23 mouse cellular contexts compared by ENCODE assay signal in genomic region chr11:15435806-15436205, GRCm38 (mm10).
DNase-seq lines count a peak whose midpoint lies in the region; ATAC-seq and TF ChIP-seq lines count a peak whose summit lies in the region.
"Had no signal": no experiment of that assay in that cellular context is flagged by ENCODE, and none has a peak within 500 bp of the region (broad histone marks: within the 10 kb centered on the region; RNA-seq: fewer than 3 reads in every experiment).

No protein-coding gene starts in this region.

- DNase-seq in ES-CJ7 (ENCODE audit: low read depth, low spot score) (peak; percentile 55), R1 (ENCODE audit: low read depth, low spot score) (peak; percentile 65)
- no peak for DNase-seq in layer of hippocampus, adult 9-10 months (ENCODE audit: low spot score)
- DNase-seq in left cerebral cortex, adult 2 months (ENCODE audit: extremely low spot score in 1 of 2, low spot score in 2 of 2): no peak
- DNase-seq: adrenal gland, adult 8-10 months; adrenal gland, postnatal 14 days; adrenal gland, postnatal 36 days; cerebellum, adult 11-12 months; cerebellum, adult 2 months; cerebellum, adult 9-10 months; cerebellum, postnatal 10 days; cerebellum, postnatal 25 days had no signal

- H3K27me3 ChIP-seq in kidney, embryonic 15.5 days: no peaks in the 10 kb centered on the region
- H3K27me3 ChIP-seq: embryonic facial prominence, embryonic 13.5 days; embryonic facial prominence, embryonic 15.5 days; forebrain, embryonic 12.5 days; Patski had no signal

- intact Hi-C loops in left cerebral cortex, adult 2 months (cut with DNase I): no loop called here

- no peak for ATAC-seq in kidney, embryonic 15.5 days (replicated peaks; ENCODE audit: low FRiP score)
- ATAC-seq: activated CD4-positive, CD25-positive, alpha-beta regulatory T cell, adult 4 months; forebrain, embryonic 14.5 days; forebrain, embryonic 16.5 days; Patski had no signal

- H3K4me2 ChIP-seq in kidney, embryonic 15.5 days: no peak overlapping the region
- H3K4me2 ChIP-seq: embryonic facial prominence, embryonic 13.5 days; embryonic facial prominence, embryonic 15.5 days; forebrain, embryonic 12.5 days had no signal

- H3K4me3 ChIP-seq in kidney, embryonic 15.5 days (replicated peaks): no peak overlapping the region
- no peak overlapping the region for H3K4me3 ChIP-seq in left cerebral cortex, adult 2 months
- H3K4me3 ChIP-seq: embryonic facial prominence, embryonic 13.5 days; embryonic facial prominence, embryonic 15.5 days; erythroblast, embryonic 14.5 days; forebrain, embryonic 10.5 days; forebrain, embryonic 12.5 days had no signal

- no peak overlapping the region for H3K27ac ChIP-seq in kidney, embryonic 15.5 days
- H3K27ac ChIP-seq in left cerebral cortex, adult 2 months: no peak overlapping the region
- H3K27ac ChIP-seq: embryonic facial prominence, embryonic 13.5 days; embryonic facial prominence, embryonic 15.5 days; forebrain, embryonic 10.5 days; forebrain, embryonic 12.5 days had no signal

- no peak for TF ChIP-seq CTCF in left cerebral cortex, adult 2 months (IDR thresholded peaks at IDR 0.05)

- H3K36me3 ChIP-seq in kidney, embryonic 15.5 days: no peaks in the 10 kb centered on the region
- H3K36me3 ChIP-seq: embryonic facial prominence, embryonic 13.5 days; embryonic facial prominence, embryonic 15.5 days; forebrain, embryonic 10.5 days; forebrain, embryonic 12.5 days; G1E had no signal

- no peak overlapping the region for H3K9ac ChIP-seq in kidney, embryonic 15.5 days
- H3K9ac ChIP-seq: embryonic facial prominence, embryonic 13.5 days; embryonic facial prominence, embryonic 15.5 days; forebrain, embryonic 12.5 days had no signal

- H3K9me3 ChIP-seq in kidney, embryonic 15.5 days (replicated peaks): no peaks in the 10 kb centered on the region
- H3K9me3 ChIP-seq: embryonic facial prominence, embryonic 13.5 days; embryonic facial prominence, embryonic 15.5 days; forebrain, embryonic 10.5 days; forebrain, embryonic 12.5 days; G1E had no signal

- WGBS in kidney, embryonic 15.5 days: 80% methylated on average over 2 of the region's 2 CpGs

- H3K4me1 ChIP-seq in kidney, embryonic 15.5 days: no peaks in the 10 kb centered on the region
- H3K4me1 ChIP-seq: embryonic facial prominence, embryonic 13.5 days; embryonic facial prominence, embryonic 15.5 days; forebrain, embryonic 10.5 days; forebrain, embryonic 12.5 days had no signal

Comparison
In these comparisons a context has a peak if more than half of its experiments do, and no peak if none do; other contexts are left out.
1. DNase-seq: peak in ES-CJ7 (single experiment) and R1 (single experiment); none in layer of hippocampus, adult 9-10 months (single experiment) and left cerebral cortex, adult 2 months (0 of 2).